Mouse (Mus musculus) liver, adult 2 months (tissue): ENCODE results near the gene Btg3. TPM values are rescaled to one million over a fixed set of nuclear protein-coding genes. Genes with fewer than 3 reads are reported as not detected.
"Not testable (repeated sequence)": the region's sequence is repeated elsewhere in the genome, so short reads cannot be mapped to it uniquely, and the experiment has no call there.

Experiments used
- DNase-seq: peaks from one replicate; pipeline ENCODE4 v3.0.0-alpha.2; 2011; ENCODE audit warnings: low read depth, low spot score; ENCODE audit errors: extremely low read depth
- H3K27ac ChIP-seq: fragments of 200-500 bp; replicated peaks from 2 replicates; pipeline ENCODE4 v1.5.1; 2012; ENCODE audit warnings: low read depth, mild to moderate bottlenecking, control low read depth, inconsistent platforms, low read length; ENCODE audit not compliant: insufficient read depth
- H3K27me3 ChIP-seq: fragments of 200-500 bp; 2 replicates; pipeline ENCODE4 v1.6.1; 2012; ENCODE audit warnings: mild to moderate bottlenecking, moderate library complexity, low read length, inconsistent platforms; ENCODE audit not compliant: control insufficient read depth, insufficient read depth
- H3K36me3 ChIP-seq: fragments of 200-500 bp; 2 replicates; pipeline ENCODE4 v1.6.1; 2012; ENCODE audit warnings: low read length, inconsistent platforms; ENCODE audit not compliant: control insufficient read depth, insufficient read depth
- H3K4me1 ChIP-seq: fragments of 200-500 bp; 2 replicates; pipeline ENCODE4 v1.6.1; 2011; ENCODE audit warnings: low read length; ENCODE audit not compliant: control insufficient read depth, insufficient read depth
- H3K4me3 ChIP-seq: fragments of 200-500 bp; 2 replicates; pipeline ENCODE4 v1.5.1; 2011; ENCODE audit warnings: low read depth, mild to moderate bottlenecking, control low read depth, low read length, moderate library complexity; ENCODE audit not compliant: insufficient read depth
- H3K79me2 ChIP-seq: fragments of 200-500 bp; 2 replicates; pipeline ENCODE4 v1.6.1; 2012; ENCODE audit warnings: inconsistent platforms, mild to moderate bottlenecking, low read length, moderate library complexity; ENCODE audit not compliant: control insufficient read depth, insufficient read depth
- H3K9ac ChIP-seq: fragments of 200-500 bp; 2 replicates; pipeline ENCODE4 v1.6.1; 2012; ENCODE audit warnings: low read depth, mild to moderate bottlenecking, control low read depth, inconsistent platforms, low read length
- CTCF ChIP-seq: fragments of 200-500 bp; IDR thresholded peaks from 2 replicates; pipeline ENCODE4 v1.5.1; 2011; ENCODE audit warnings: low read depth, low read length, control low read depth
- POLR2A ChIP-seq: fragments of 200-500 bp; IDR thresholded peaks from 2 replicates; pipeline ENCODE4 v1.6.1; 2011; ENCODE audit warnings: low read length, control low read depth; ENCODE audit not compliant: insufficient read depth; ENCODE audit errors: extremely low read depth
- WGBS: fragments of 180-500 bp; shearing (Covaris S2); methylation state at CpG from one replicate; pipeline ENCODE4 v1.1.7; 2018; 5-methylcytosine and 5-hydroxymethylcytosine counted together
- polyA plus RNA-seq: library from polyadenylated mRNA; depleted of rRNA; stranded (reverse); fragments of >200 nt; gene quantifications from 2 replicates; pipeline ENCODE4 v1.2.3, GENCODE M21; 2012
- total RNA-seq: library from RNA; depleted of rRNA; stranded (reverse); fragments of >200 nt; gene quantifications from 2 replicates; pipeline ENCODE4 v1.2.3, GENCODE M21; 2014

Gene Btg3
- total and polyA plus RNA-seq, 2 experiments: 0.73 to 1.5 TPM

- TF ChIP-seq CTCF: peak; percentile 6; the same call in 1 of the 2 replicates
- 93% methylated on average over 9 of the region's 9 CpGs for WGBS
- not testable (repeated sequence) for H3K4me3 ChIP-seq, H3K27me3 ChIP-seq, H3K4me1 ChIP-seq, H3K27ac ChIP-seq, H3K79me2 ChIP-seq, DNase-seq, H3K9ac ChIP-seq
- H3K36me3 ChIP-seq: peaks cover 35% of the 10 kb centered on the region
These were observed 12.4 kb downstream of the Btg3 start for GRCm38 (mm10) chr16:78364554-78364953.

- Histone ChIP-seq H3K27me3 (no peaks in the 10 kb centered on the region), H3K36me3 (peaks cover 18% of the 10 kb centered on the region), H3K9ac (no peak overlapping the region), H3K27ac (no peak overlapping the region), H3K4me1 (no peaks in the 10 kb centered on the region), H3K4me3 (no peak overlapping the region), H3K79me2 (no peaks in the 10 kb centered on the region)
- DNase-seq: no peak
- 94% methylated on average over 4 of the region's 4 CpGs for WGBS
- TF ChIP-seq CTCF (no peak), POLR2A (no peak)
These were observed 15.5 kb downstream of the Btg3 start for GRCm38 (mm10) chr16:78361466-78361865.

GRCm38 (mm10) chr16:78357757-78358156, 19.2 kb downstream of the Btg3 start:
- TF ChIP-seq POLR2A: no peak
- peak; percentile 44 for TF ChIP-seq CTCF
- DNase-seq: no peak
- no peaks in the 10 kb centered on the region for H3K27me3 ChIP-seq
- 88% methylated on average over 3 of the region's 3 CpGs for WGBS
- no peaks in the 10 kb centered on the region for H3K79me2 ChIP-seq
- peaks cover 12% of the 10 kb centered on the region for H3K36me3 ChIP-seq
- H3K4me1 ChIP-seq: no peaks in the 10 kb centered on the region
- no peak overlapping the region for H3K27ac ChIP-seq
- H3K4me3 ChIP-seq: no peak overlapping the region
- H3K9ac ChIP-seq: no peak overlapping the region

- no peak for DNase-seq
- Histone ChIP-seq H3K9ac (no peak overlapping the region), H3K27ac (no peak overlapping the region), H3K27me3 (no peaks in the 10 kb centered on the region), H3K36me3 (peaks cover 33% of the 10 kb centered on the region), H3K4me1 (no peaks in the 10 kb centered on the region), H3K4me3 (no peak overlapping the region), H3K79me2 (no peaks in the 10 kb centered on the region)
- WGBS: 85% methylated on average over 13 of the region's 13 CpGs
- TF ChIP-seq CTCF (no peak), POLR2A (no peak)
These were observed 29.6 kb downstream of the Btg3 start for GRCm38 (mm10) chr16:78347328-78347926.

GRCm38 (mm10) chr16:78346662-78347327, 30.2 kb downstream of the Btg3 start:
- TF ChIP-seq POLR2A: no peak
- TF ChIP-seq CTCF: no peak
- H3K9ac ChIP-seq: no peak overlapping the region
- no peaks in the 10 kb centered on the region for H3K79me2 ChIP-seq
- no peaks in the 10 kb centered on the region for H3K4me1 ChIP-seq
- DNase-seq: no peak
- H3K27me3 ChIP-seq: no peaks in the 10 kb centered on the region
- peaks cover 36% of the 10 kb centered on the region for H3K36me3 ChIP-seq
- H3K27ac ChIP-seq: no peak overlapping the region
- 91% methylated on average over 2 of the region's 2 CpGs for WGBS
- no peak overlapping the region for H3K4me3 ChIP-seq

GRCm38 (mm10) chr16:78343792-78344191, 33.2 kb downstream of the Btg3 start:
- TF ChIP-seq CTCF: no peak
- TF ChIP-seq POLR2A: no peak
- H3K79me2 ChIP-seq: no peaks in the 10 kb centered on the region
- no peaks in the 10 kb centered on the region for H3K27me3 ChIP-seq
- H3K4me3 ChIP-seq: no peak overlapping the region
- 84% methylated on average over 6 of the region's 6 CpGs for WGBS
- DNase-seq: no peak
- peaks cover 39% of the 10 kb centered on the region for H3K36me3 ChIP-seq
- H3K4me1 ChIP-seq: no peaks in the 10 kb centered on the region
- no peak overlapping the region for H3K27ac ChIP-seq
- no peak overlapping the region for H3K9ac ChIP-seq
